Mouse (Mus musculus) bone marrow macrophage, adult 2 months (primary cell): Measurements from ENCODE around the gene Olfr643.

Experiments used
- CTCF ChIP-seq: IDR thresholded peaks from 2 replicates; pipeline ENCODE4 v1.5.1; 2012; ENCODE audit warnings: low read depth, mild to moderate bottlenecking, low read length, moderate library complexity
- POLR2A ChIP-seq: IDR thresholded peaks from 2 replicates; pipeline ENCODE4 v1.6.1; 2012; ENCODE audit warnings: mild to moderate bottlenecking, low read depth, low read length, borderline replicate concordance

DNA sequence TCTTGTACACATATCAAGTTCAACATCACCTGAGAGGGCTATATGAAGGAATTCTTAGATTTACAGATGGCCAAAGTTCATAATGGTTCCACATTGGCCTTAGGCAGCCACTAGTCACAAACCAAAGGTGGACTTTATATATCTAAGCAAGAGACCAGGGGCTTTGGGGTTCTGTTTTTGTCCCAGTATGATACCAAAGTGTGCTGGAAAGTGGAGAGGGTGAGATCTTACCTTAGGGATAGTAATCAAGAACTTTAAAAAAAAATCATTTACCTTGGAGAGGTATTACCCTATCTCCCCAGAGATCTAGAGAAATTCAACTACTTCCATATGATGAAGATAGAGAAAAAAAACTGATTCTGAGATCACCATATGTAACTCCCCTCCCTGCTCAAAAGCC lies 120.0 kb downstream of the Olfr643 start, which contains the start of gene Olfr639:
- TF ChIP-seq CTCF = no peak
- no peak for TF ChIP-seq POLR2A
